ENCODE assay signal across 20 mouse cellular contexts in the genomic region with DNA sequence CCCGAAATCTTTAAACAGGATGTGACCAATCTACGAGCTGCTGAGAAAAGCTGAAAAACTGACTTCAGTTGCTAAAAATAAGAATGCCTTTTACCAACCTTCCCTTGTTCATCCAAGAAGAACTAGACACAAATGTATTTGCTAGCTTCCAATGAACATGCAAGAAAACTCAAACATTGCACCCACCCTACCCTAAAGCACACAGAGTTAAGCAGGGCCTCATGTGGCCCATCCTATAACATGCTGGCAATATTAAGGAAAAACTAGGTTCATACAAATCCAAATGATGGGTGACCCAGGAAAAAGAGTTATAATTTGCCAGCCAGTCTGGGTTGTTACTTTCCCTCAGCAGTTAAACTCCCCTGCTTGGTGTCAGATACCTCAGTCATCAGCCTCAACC. TPM values are rescaled to one million over a fixed set of nuclear protein-coding genes. Genes with fewer than 3 reads are reported as not detected.
DNase-seq lines count a peak whose midpoint lies in the region; ATAC-seq and TF ChIP-seq lines count a peak whose summit lies in the region.
"Had no signal": no experiment of that assay in that cellular context is flagged by ENCODE, and none has a peak within 500 bp of the region (broad histone marks: within the 10 kb centered on the region; RNA-seq: fewer than 3 reads in every experiment).

No protein-coding gene starts in this region.

- H3K9me3 ChIP-seq in forebrain, embryonic 14.5 days (replicated peaks; ENCODE audit: control insufficient read depth, low read length): no peaks in the 10 kb centered on the region
- no peaks in the 10 kb centered on the region for H3K9me3 ChIP-seq in forebrain, embryonic 12.5 days
- H3K9me3 ChIP-seq in heart, embryonic 11.5 days (replicated peaks; ENCODE audit: control insufficient read depth, low read length): no peaks in the 10 kb centered on the region
- H3K9me3 ChIP-seq in lung, embryonic 14.5 days (ENCODE audit: low read depth, low read length): no peaks in the 10 kb centered on the region
- H3K9me3 ChIP-seq: hindbrain, embryonic 12.5 days; limb, embryonic 13.5 days had no signal

- H3K27me3 ChIP-seq in forebrain, embryonic 14.5 days (replicated peaks; ENCODE audit: control insufficient read depth, insufficient read depth, low read length): no peaks in the 10 kb centered on the region
- H3K27me3 ChIP-seq in forebrain, embryonic 12.5 days: no peaks in the 10 kb centered on the region
- H3K27me3 ChIP-seq in heart, embryonic 11.5 days (ENCODE audit: control insufficient read depth, insufficient read depth, low read length): no peaks in the 10 kb centered on the region
- H3K27me3 ChIP-seq in lung, embryonic 14.5 days (ENCODE audit: insufficient read depth, low read length): no peaks in the 10 kb centered on the region
- H3K27me3 ChIP-seq: hindbrain, embryonic 12.5 days; limb, embryonic 13.5 days had no signal

- no peaks in the 10 kb centered on the region for H3K4me1 ChIP-seq in forebrain, embryonic 14.5 days (ENCODE audit: control insufficient read depth, insufficient read depth, low read length)
- H3K4me1 ChIP-seq in forebrain, embryonic 12.5 days: no peaks in the 10 kb centered on the region
- 0 out of 2 replicates have a peak, but pooled peaks cover 2% of the 10 kb centered on the region for H3K4me1 ChIP-seq in heart, embryonic 11.5 days (ENCODE audit: control insufficient read depth, insufficient read depth, low read length)
- H3K4me1 ChIP-seq in lung, embryonic 14.5 days (ENCODE audit: insufficient read depth): no peaks in the 10 kb centered on the region
- H3K4me1 ChIP-seq: hindbrain, embryonic 12.5 days; limb, embryonic 13.5 days had no signal

- WGBS in forebrain, embryonic 14.5 days: 96% methylated on average over 2 of the region's 2 CpGs
- 92% methylated on average over 2 of the region's 2 CpGs for WGBS in forebrain, embryonic 12.5 days
- 37% methylated on average over 2 of the region's 2 CpGs for WGBS in heart, embryonic 11.5 days (ENCODE audit: insufficient replicate concordance)
- WGBS in lung, embryonic 14.5 days: 65% methylated on average over 2 of the region's 2 CpGs

- no peak overlapping the region for H3K4me3 ChIP-seq in forebrain, embryonic 14.5 days (ENCODE audit: low read depth, low read length)
- no peak overlapping the region for H3K4me3 ChIP-seq in forebrain, embryonic 12.5 days (replicated peaks)
- peak overlapping the region; percentile 60 for H3K4me3 ChIP-seq in heart, embryonic 11.5 days (ENCODE audit: low read depth, low read length)
- H3K4me3 ChIP-seq in lung, embryonic 14.5 days (ENCODE audit: low read depth, low read length): peak overlapping the region; percentile 2; the same call in 1 of the 2 replicates
- H3K4me3 ChIP-seq: hindbrain, embryonic 12.5 days; limb, embryonic 13.5 days had no signal

- DNase-seq in forebrain, embryonic 14.5 days (ENCODE audit: low spot score): no peak
- DNase-seq in heart, postnatal 10 days: no peak
- DNase-seq in lung, embryonic 14.5 days: peak; percentile 2
- DNase-seq in lung, postnatal 4 days: no peak
- DNase-seq in telencephalon, adult 2 months (ENCODE audit: low read depth, low spot score): peak; percentile 19
- no peak for DNase-seq in spleen, postnatal 10 days (ENCODE audit: low spot score in 2 of 2)
- DNase-seq: gastrocnemius, postnatal 14 days; kidney, adult 11 months; spleen, adult 18-20 months; thymus, postnatal 25 days had no signal

- H3K9ac ChIP-seq in forebrain, embryonic 14.5 days (ENCODE audit: low read length): no peak overlapping the region
- no peak overlapping the region for H3K9ac ChIP-seq in forebrain, embryonic 12.5 days
- peak overlapping the region; percentile 92 for H3K9ac ChIP-seq in heart, embryonic 11.5 days (ENCODE audit: low read depth, low read length)
- peak overlapping the region; percentile 32; the same call in 1 of the 2 replicates for H3K9ac ChIP-seq in lung, embryonic 14.5 days
- H3K9ac ChIP-seq: hindbrain, embryonic 12.5 days; limb, embryonic 13.5 days; liver, embryonic 14.5 days had no signal

- intact Hi-C loops in heart, postnatal 10 days (cut with DNase I): no loop called here

- no peak for ATAC-seq in forebrain, embryonic 14.5 days
- no peak for ATAC-seq in forebrain, embryonic 12.5 days (ENCODE audit: low FRiP score)
- peak; percentile 12; the same call in 1 of the 2 replicates for ATAC-seq in heart, embryonic 11.5 days (replicated peaks; ENCODE audit: insufficient number of reproducible peaks, low FRiP score, low TSS enrichment)
- no peak for ATAC-seq in lung, embryonic 14.5 days (ENCODE audit: insufficient read depth)
- ATAC-seq: CD4-positive, CD25-positive, alpha-beta regulatory T cell, adult 4 months; lung, postnatal 0 days; midbrain, embryonic 16.5 days had no signal

- no peak overlapping the region for H3K4me2 ChIP-seq in forebrain, embryonic 14.5 days (ENCODE audit: low read length)
- H3K4me2 ChIP-seq in forebrain, embryonic 12.5 days: no peak overlapping the region
- peak overlapping the region; percentile 8 for H3K4me2 ChIP-seq in heart, embryonic 11.5 days
- no peak overlapping the region for H3K4me2 ChIP-seq in lung, embryonic 14.5 days
- H3K4me2 ChIP-seq: hindbrain, embryonic 12.5 days; limb, embryonic 13.5 days had no signal

- H3K27ac ChIP-seq in forebrain, embryonic 14.5 days (ENCODE audit: low read depth, low read length): 0 out of 2 replicates have a peak overlapping the region, but pooled peaks have one; percentile 27
- no peak overlapping the region for H3K27ac ChIP-seq in forebrain, embryonic 12.5 days
- H3K27ac ChIP-seq in heart, embryonic 11.5 days (ENCODE audit: low read depth, low read length): peak overlapping the region; percentile 99
- H3K27ac ChIP-seq in lung, embryonic 14.5 days (ENCODE audit: low read depth): peak overlapping the region; percentile 50
- H3K27ac ChIP-seq: hindbrain, embryonic 12.5 days; kidney, postnatal 0 days; limb, embryonic 13.5 days; liver, embryonic 14.5 days had no signal

- no peak for TF ChIP-seq CTCF in lung, embryonic 14.5 days (IDR thresholded peaks at IDR 0.05; ENCODE audit: low read depth)

- H3K36me3 ChIP-seq in forebrain, embryonic 14.5 days (ENCODE audit: control insufficient read depth, insufficient read depth, low read length): no peaks in the 10 kb centered on the region
- H3K36me3 ChIP-seq in forebrain, embryonic 12.5 days (replicated peaks): no peaks in the 10 kb centered on the region
- no peaks in the 10 kb centered on the region for H3K36me3 ChIP-seq in heart, embryonic 11.5 days (ENCODE audit: control insufficient read depth, insufficient read depth, low read length)
- no peaks in the 10 kb centered on the region for H3K36me3 ChIP-seq in lung, embryonic 14.5 days (ENCODE audit: insufficient read depth)
- H3K36me3 ChIP-seq: G1E; hindbrain, embryonic 12.5 days; limb, embryonic 13.5 days had no signal

RNA-seq across cellular contexts. Expression of gene Slc8a1, which starts 0.4 kb away (rescaled TPM):
- 9.2 and 18.6 TPM in 2 replicates for polyA plus RNA-seq in forebrain, embryonic 14.5 days (2014; fragmentation: Nextera tagmentation; extraction: Ambion mirVana)
- polyA plus RNA-seq in forebrain, embryonic 12.5 days (2016; fragmentation: Nextera tagmentation; extraction: Ambion mirVana): 4.1 and 5.0 TPM in 2 replicates
- polyA plus RNA-seq in heart, embryonic 11.5 days (2014; fragmentation: Nextera tagmentation; extraction: Ambion mirVana): 126 and 148 TPM in 2 replicates
- 100 to 1,000 TPM; 595 to 645 TPM for total RNA-seq in heart, postnatal 10 days (2021)
- 8.1 and 10.6 TPM in 2 replicates for polyA plus RNA-seq in lung, embryonic 14.5 days (2014; fragmentation: Nextera tagmentation; extraction: Ambion mirVana)
- polyA plus RNA-seq: G1E had no signal

Comparison
In these comparisons a context has a peak if more than half of its experiments do, and no peak if none do; other contexts are left out.
1. DNase-seq: peak in lung, embryonic 14.5 days (single experiment) and telencephalon, adult 2 months (single experiment); none in forebrain, embryonic 14.5 days (single experiment), heart, postnatal 10 days (0 of 2), lung, postnatal 4 days (0 of 2) and spleen, postnatal 10 days (0 of 2).
2. H3K4me3 ChIP-seq: peak in heart, embryonic 11.5 days (single experiment) and lung, embryonic 14.5 days (single experiment); none in forebrain, embryonic 14.5 days (single experiment) and forebrain, embryonic 12.5 days (single experiment).
3. H3K9ac ChIP-seq: peak in heart, embryonic 11.5 days (single experiment) and lung, embryonic 14.5 days (single experiment); none in forebrain, embryonic 14.5 days (single experiment) and forebrain, embryonic 12.5 days (single experiment).